In the genomic region with DNA sequence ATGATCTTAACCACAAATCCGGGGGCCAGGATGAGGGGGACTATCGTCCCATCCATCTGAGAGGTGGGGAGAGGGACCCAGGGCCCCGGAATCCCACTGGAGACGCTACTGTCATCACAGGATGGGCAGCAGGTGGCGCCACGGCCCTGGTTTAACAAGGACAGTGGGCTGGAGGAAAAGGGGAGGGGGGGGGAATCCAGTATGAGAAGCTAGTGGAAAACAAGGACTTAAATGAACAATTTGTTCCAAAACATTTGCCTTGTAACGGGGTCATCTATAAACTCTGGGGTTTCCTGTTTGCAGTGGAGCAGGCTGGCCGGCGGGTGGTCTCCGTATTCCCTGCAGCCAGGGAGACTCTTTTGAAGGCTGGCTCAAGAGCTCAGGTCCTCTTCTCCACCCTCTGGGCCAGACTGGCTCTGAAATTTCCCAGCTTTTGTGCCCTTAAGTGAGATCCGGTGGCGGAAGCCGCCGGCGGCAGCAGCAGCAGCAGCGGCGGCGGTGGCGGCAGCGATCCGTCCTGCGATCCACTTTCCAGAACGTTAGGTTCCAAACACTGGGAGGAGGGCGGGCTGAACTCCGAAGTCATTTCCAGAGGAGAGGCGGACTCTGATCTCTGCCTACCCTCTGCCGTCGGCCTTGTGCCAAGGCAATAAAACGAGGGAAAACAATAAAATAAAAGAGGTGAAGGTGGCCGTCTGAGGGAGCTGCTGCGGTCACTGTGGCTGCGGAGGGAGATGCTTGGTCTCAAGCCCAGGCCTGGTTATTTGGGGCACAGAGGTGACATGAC, we compare ENCODE assay signal across 8 mouse cellular contexts.
DNase-seq lines count a peak whose midpoint lies in the region; ATAC-seq and TF ChIP-seq lines count a peak whose summit lies in the region.

No protein-coding gene starts in this region.

- peak overlapping the region; percentile 47 for H3K4me3 ChIP-seq in bone marrow macrophage, adult 2 months (ENCODE audit: insufficient read depth, low read length)
- H3K4me3 ChIP-seq in forebrain, embryonic 12.5 days (replicated peaks), result peak overlapping the region; percentile 39
- peak overlapping the region; percentile 42 for H3K4me3 ChIP-seq in heart, postnatal 0 days (ENCODE audit: low read depth, low read length)
- peak overlapping the region; percentile 22 to 41 for H3K4me3 ChIP-seq in liver, embryonic 14.5 days (ENCODE audit: insufficient read depth in 1 of 2, low read depth in 2 of 2, low read length in 2 of 2)
- H3K4me3 ChIP-seq in neural tube, embryonic 11.5 days (ENCODE audit: low read depth, low read length), result peak overlapping the region; percentile 33

- no peak for TF ChIP-seq POLR2A in bone marrow macrophage, adult 2 months (IDR thresholded peaks at IDR 0.05; ENCODE audit: borderline replicate concordance, low read depth, low read length)

- no peak overlapping the region for H3K27ac ChIP-seq in bone marrow macrophage, adult 2 months (ENCODE audit: insufficient read depth, low read depth, low read length)
- H3K27ac ChIP-seq in forebrain, embryonic 12.5 days, result peak overlapping the region; percentile 67
- H3K27ac ChIP-seq in heart, postnatal 0 days (ENCODE audit: low read depth), result peak overlapping the region; percentile 58
- H3K27ac ChIP-seq in liver, embryonic 14.5 days, result no peak overlapping the region
- H3K27ac ChIP-seq in neural tube, embryonic 11.5 days (ENCODE audit: low read depth, low read length), result peak overlapping the region; percentile 72

- H3K9ac ChIP-seq in forebrain, embryonic 12.5 days, result peak overlapping the region; percentile 52
- H3K9ac ChIP-seq in heart, postnatal 0 days (replicated peaks; ENCODE audit: low read depth, low read length), result peak overlapping the region; percentile 35
- 0 out of 2 replicates have a peak overlapping the region, but pooled peaks have one; percentile 9 for H3K9ac ChIP-seq in liver, embryonic 14.5 days (replicated peaks)
- H3K9ac ChIP-seq in neural tube, embryonic 11.5 days (ENCODE audit: low read length), result peak overlapping the region; percentile 65

- no peaks in the 10 kb centered on the region for H3K9me3 ChIP-seq in forebrain, embryonic 12.5 days
- 0 out of 2 replicates have a peak, but pooled peaks cover 4% of the 10 kb centered on the region for H3K9me3 ChIP-seq in heart, postnatal 0 days (replicated peaks; ENCODE audit: control insufficient read depth, low read length)
- H3K9me3 ChIP-seq in liver, embryonic 14.5 days (ENCODE audit: control insufficient read depth, low read length), result no peaks in the 10 kb centered on the region
- H3K9me3 ChIP-seq in neural tube, embryonic 11.5 days (ENCODE audit: control insufficient read depth, low read length), result no peaks in the 10 kb centered on the region

- TF ChIP-seq EP300 in heart, postnatal 0 days (IDR thresholded peaks at IDR 0.05; ENCODE audit: low read depth), result no peak; the same call in 1 of the 2 replicates
- TF ChIP-seq EP300 in liver, embryonic 14.5 days (IDR thresholded peaks at IDR 0.05; ENCODE audit: low read depth), result no peak

- peak; percentile 36 for DNase-seq in A20 (ENCODE audit: low read depth, low spot score)
- peak; percentile 86 for DNase-seq in heart, postnatal 0 days (ENCODE audit: low spot score)
- peak; percentile 93 to 94 for DNase-seq in kidney, postnatal 36 days
- peak in 2 of 3 experiments; percentile 6 to 17 for DNase-seq in liver, embryonic 14.5 days (ENCODE audit: low read depth in 3 of 3, low spot score in 3 of 3)
- peak; percentile 88 for DNase-seq in neural tube, embryonic 11.5 days (ENCODE audit: low spot score)
- DNase-seq in testis, postnatal 10 days (ENCODE audit: low spot score), result peak; percentile 92

- peak; percentile 65 for ATAC-seq in forebrain, embryonic 12.5 days (ENCODE audit: low FRiP score)
- ATAC-seq in heart, postnatal 0 days (ENCODE audit: insufficient read depth, low read depth), result peak; percentile 55; the same call in 1 of the 2 replicates
- no peak for ATAC-seq in liver, embryonic 14.5 days (ENCODE audit: insufficient read depth)
- ATAC-seq in neural tube, embryonic 11.5 days (ENCODE audit: insufficient read depth, low FRiP score, low TSS enrichment), result peak; percentile 65; the same call in 1 of the 2 replicates

- peaks cover 37% of the 10 kb centered on the region for H3K27me3 ChIP-seq in forebrain, embryonic 12.5 days
- H3K27me3 ChIP-seq in heart, postnatal 0 days (ENCODE audit: control insufficient read depth, insufficient read depth, low read length), result peaks cover 40% of the 10 kb centered on the region
- H3K27me3 ChIP-seq in liver, embryonic 14.5 days (ENCODE audit: control insufficient read depth, insufficient read depth, low read length), result peaks cover 63% of the 10 kb centered on the region
- no peaks in the 10 kb centered on the region; the same call in 1 of the 2 replicates for H3K27me3 ChIP-seq in neural tube, embryonic 11.5 days (ENCODE audit: control insufficient read depth, insufficient read depth, low read length)

- WGBS in forebrain, embryonic 12.5 days, result under 1% methylated on average over 32 of the region's 32 CpGs
- under 1% methylated on average over 32 of the region's 32 CpGs for WGBS in heart, postnatal 0 days
- under 1% methylated on average over 32 of the region's 32 CpGs for WGBS in liver, embryonic 14.5 days (ENCODE audit: insufficient replicate concordance)
- WGBS in neural tube, embryonic 11.5 days, result under 1% methylated on average over 32 of the region's 32 CpGs

- H3K36me3 ChIP-seq in forebrain, embryonic 12.5 days (replicated peaks), result no peaks in the 10 kb centered on the region
- H3K36me3 ChIP-seq in heart, postnatal 0 days (replicated peaks; ENCODE audit: control insufficient read depth, insufficient read depth, low read length), result no peaks in the 10 kb centered on the region
- H3K36me3 ChIP-seq in liver, embryonic 14.5 days (replicated peaks; ENCODE audit: control insufficient read depth, insufficient read depth, low read depth), result no peaks in the 10 kb centered on the region
- H3K36me3 ChIP-seq in neural tube, embryonic 11.5 days (ENCODE audit: control insufficient read depth, insufficient read depth, low read length), result no peaks in the 10 kb centered on the region

- H3K4me1 ChIP-seq in bone marrow macrophage, adult 2 months (ENCODE audit: control insufficient read depth, insufficient read depth, low read length), result 0 out of 2 replicates have a peak, but pooled peaks cover 2% of the 10 kb centered on the region
- peaks cover 29% of the 10 kb centered on the region for H3K4me1 ChIP-seq in forebrain, embryonic 12.5 days
- H3K4me1 ChIP-seq in heart, postnatal 0 days (ENCODE audit: control insufficient read depth, insufficient read depth), result peaks cover 8% of the 10 kb centered on the region
- H3K4me1 ChIP-seq in liver, embryonic 14.5 days (replicated peaks; ENCODE audit: control insufficient read depth in 2 of 2, insufficient read depth in 2 of 2, low read length in 1 of 2), result no peaks in the 10 kb centered on the region
- peaks cover 11% of the 10 kb centered on the region; the same call in 1 of the 2 replicates for H3K4me1 ChIP-seq in neural tube, embryonic 11.5 days (ENCODE audit: control insufficient read depth, insufficient read depth, low read length)

- TF ChIP-seq CTCF in bone marrow macrophage, adult 2 months (IDR thresholded peaks at IDR 0.05; ENCODE audit: low read depth, low read length), result peak; percentile 98
- TF ChIP-seq CTCF in heart, postnatal 0 days (IDR thresholded peaks at IDR 0.05; ENCODE audit: low read depth), result peak; percentile 85
- TF ChIP-seq CTCF in liver, embryonic 14.5 days (IDR thresholded peaks at IDR 0.05; ENCODE audit: low read depth), result peak; percentile 73

- H3K4me2 ChIP-seq in forebrain, embryonic 12.5 days, result peak overlapping the region; percentile 62
- H3K4me2 ChIP-seq in heart, postnatal 0 days (ENCODE audit: low read depth, low read length), result peak overlapping the region; percentile 72
- H3K4me2 ChIP-seq in liver, embryonic 14.5 days (ENCODE audit: low read depth), result peak overlapping the region; percentile 58
- H3K4me2 ChIP-seq in neural tube, embryonic 11.5 days (ENCODE audit: low read depth), result peak overlapping the region; percentile 78

Comparison
In these comparisons a context has a peak if more than half of its experiments do, and no peak if none do; other contexts are left out.
1. DNase-seq: peak in every context shown above with its lines; median percentile 94 in kidney, postnatal 36 days; 92 in testis, postnatal 10 days; 88 in neural tube, embryonic 11.5 days; 86 in heart, postnatal 0 days; 36 in A20; 12 in liver, embryonic 14.5 days.
2. H3K27ac ChIP-seq: peak in forebrain, embryonic 12.5 days (single experiment), heart, postnatal 0 days (single experiment) and neural tube, embryonic 11.5 days (single experiment); none in bone marrow macrophage, adult 2 months (single experiment) and liver, embryonic 14.5 days (single experiment).
3. H3K9ac ChIP-seq: peak in every context shown above with its lines; median percentile 65 in neural tube, embryonic 11.5 days; 52 in forebrain, embryonic 12.5 days; 35 in heart, postnatal 0 days; 9 in liver, embryonic 14.5 days.
4. Peak in every context shown above with its lines, with median percentiles within 50 percentile points of each other: H3K4me3 ChIP-seq, CTCF ChIP-seq and H3K4me2 ChIP-seq.